Mouse (Mus musculus): Measurements from ENCODE around the gene Lrch3.
"Not testable (repeated sequence)": the region's sequence is repeated elsewhere in the genome, so short reads cannot be mapped to it uniquely, and the experiment has no call there.

Gene Lrch3

GRCm38 (mm10) chr16:32915292-32916068 is 1.6 kb downstream of the Lrch3 start:
- DNase-seq, result no peak

DNA sequence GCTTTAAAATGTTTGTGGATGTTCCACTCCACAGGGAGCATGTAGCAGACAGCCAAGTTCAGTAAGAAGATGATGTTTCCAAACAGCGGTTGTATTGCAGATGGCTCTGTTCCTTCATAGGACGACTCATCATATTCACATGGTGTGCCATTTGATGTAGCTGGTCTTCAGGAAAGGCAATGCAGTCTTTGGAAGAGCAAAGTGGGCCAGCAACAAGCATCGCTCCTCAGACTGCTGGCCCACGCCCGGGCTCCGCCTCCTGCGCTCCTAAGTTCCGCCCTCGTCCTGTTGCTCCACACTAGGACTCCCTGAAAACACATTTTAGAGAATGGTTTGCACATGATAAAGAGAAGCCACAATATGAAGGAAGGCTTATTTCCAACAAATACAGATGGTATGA is 12.7 kb downstream of the Lrch3 start:
- DNase-seq, result not testable (repeated sequence)

DNA sequence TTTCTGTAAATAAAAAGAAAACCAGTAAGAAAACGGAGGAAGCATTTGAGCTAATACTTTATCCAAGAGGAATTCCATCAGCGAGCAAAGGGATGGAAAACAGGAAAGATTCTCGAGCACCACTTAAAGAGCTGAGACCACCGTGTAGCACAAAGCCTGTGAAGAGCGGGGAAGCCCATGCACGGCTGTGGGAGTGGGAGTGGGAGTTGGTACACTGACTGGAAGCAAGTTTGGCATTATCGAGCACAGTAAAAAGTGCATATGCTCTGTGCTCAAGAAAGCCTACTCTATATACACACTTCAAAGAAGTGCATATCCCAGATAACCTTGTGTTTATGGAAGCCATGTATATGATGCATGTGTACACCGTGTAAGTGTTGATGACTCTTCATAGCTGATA is 13.1 kb downstream of the Lrch3 start:
- peak; percentile 13 for DNase-seq

DNA sequence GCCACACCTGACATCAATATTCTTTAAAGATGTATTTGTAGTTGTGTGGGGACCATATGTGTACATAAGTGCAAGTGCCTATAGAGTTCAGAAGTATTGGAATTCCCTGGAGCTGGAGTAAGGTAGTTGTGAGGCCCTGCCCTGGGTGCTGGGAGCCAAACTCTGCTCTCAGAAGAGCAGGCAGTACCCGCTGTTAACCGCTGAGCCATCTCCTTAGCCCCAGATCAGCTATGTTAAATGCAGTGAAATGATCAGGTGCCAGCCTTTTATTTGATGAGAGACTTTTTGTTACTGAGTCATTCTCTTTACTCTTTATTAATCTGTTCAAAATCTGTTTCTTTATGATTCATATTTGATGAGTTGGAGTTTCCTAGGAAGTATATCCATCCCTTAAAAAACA is 16.0 kb downstream of the Lrch3 start:
- no peak for DNase-seq

DNA sequence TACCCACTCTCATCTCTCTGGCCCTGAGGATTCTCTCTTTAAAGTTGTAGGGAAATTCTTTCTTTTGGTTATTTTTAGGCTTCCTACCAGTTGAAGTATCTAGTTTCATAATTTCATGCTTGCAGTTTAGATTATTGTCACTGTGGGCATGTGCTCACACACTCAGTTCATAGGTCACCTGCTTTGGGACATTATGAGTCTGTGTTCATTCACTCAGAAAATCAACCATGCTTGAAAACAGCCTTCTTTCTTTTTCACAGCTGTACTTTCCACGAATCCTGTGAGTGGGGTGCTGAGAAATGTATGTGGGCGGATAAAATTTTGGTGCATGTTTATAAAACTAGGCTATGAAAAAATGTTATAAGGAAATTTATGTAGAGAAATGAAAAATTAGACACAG is 20.6 kb downstream of the Lrch3 start:
- no peak for DNase-seq

DNA sequence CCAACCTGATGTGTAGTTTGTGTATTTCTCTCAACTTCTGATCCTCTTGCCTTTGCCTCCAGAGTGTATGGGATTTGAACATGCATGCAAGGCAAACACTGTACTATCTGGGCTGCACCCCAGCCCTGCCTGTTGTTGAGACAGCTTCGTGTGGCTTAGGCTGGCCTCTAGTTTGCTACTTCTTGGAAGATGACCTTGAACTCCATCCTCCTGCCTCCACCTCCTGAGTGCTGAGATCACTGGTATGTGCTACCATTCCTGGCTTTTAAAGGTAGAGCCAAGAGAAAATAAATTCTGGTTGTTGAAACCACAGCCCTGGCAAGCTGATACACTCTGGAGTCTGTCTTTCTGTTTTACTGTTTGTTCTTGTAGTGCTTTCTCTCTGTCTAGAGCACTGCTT is 21.2 kb downstream of the Lrch3 start:
- DNase-seq, result no peak

- DNase-seq, result no peak
Observed at GRCm38 (mm10) chr16:32937358-32937757, 23.5 kb downstream of the Lrch3 start.

- DNase-seq, result peak; percentile 56
Observed at GRCm38 (mm10) chr16:32939301-32939700, 25.4 kb downstream of the Lrch3 start.

DNA sequence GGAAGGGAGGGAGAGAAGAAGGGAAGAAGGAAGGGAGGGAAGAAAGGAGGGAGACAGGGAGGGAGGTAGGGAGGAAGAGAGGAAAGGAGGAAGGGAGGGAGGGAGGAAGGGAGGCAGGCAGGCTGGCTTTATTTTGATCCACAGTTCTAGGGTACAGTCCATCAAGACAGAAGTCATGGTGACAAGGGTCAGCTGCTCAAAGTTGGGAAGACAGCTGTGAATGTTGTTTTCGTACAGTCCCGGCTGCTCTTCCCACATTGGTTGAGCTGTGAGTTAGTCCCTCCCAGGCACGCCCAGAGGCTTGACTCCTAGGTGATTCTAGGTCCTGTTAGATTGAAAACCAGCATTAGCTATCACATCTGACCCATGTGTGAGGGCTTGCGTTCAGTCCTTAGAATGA is 25.8 kb downstream of the Lrch3 start:
- not testable (repeated sequence) for DNase-seq

DNA sequence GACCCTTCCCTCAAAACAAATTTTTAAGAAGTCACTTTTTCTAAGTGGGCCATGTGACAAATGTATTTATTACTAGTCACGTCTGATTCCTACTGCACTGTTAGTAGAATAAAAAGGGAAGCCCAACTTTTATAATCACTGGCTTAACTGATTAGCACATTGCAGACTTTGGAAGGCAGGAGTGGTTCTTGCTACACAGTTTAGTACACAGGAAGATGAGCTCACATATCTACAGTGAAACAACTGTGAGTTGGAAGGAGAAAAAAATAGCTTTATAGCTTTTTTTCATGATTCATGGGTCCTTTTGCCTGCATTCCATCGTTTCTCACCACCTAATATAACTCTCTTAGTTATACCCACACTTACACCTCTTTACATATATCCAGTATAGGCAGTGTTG is 27.3 kb downstream of the Lrch3 start:
- DNase-seq, result not testable (repeated sequence)

DNA sequence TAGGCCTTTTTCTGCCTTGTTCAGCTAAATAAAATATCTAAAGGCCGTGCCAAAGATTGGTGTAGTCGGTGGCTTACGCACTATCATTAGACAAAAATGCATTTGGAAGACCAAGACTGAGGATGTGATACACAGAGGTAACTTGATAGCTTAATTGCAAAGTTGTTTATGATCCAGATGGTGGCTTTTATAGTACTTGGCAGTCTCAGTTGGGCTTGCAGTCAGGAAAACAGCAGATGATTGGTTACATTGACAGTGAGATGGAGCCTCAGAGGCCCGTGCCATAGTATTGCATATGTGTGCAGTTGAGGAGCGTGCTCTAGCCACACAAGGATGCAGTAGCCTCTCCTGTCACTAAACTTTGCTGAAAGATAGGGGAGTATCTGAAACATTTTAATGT is 28.8 kb downstream of the Lrch3 start:
- DNase-seq, result no peak

DNA sequence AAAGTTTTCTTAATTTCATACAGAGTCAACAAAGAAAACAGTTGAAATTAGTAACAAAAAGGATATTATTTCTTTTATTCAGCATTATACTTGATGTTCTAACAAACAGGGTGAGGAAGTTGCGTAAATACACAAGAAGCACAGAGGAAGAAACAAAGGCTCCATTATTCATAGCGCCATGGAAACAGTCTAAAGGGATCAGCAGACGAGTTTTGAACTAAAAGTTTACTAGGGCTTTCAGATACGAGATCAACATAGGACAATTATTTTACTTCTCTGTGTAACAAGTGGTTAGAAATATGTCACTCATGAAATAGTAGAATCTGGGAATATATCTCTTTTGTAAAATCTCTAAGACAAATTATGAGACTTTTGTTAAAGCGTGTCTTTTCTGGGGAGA is 31.5 kb downstream of the Lrch3 start:
- DNase-seq, result no peak

DNA sequence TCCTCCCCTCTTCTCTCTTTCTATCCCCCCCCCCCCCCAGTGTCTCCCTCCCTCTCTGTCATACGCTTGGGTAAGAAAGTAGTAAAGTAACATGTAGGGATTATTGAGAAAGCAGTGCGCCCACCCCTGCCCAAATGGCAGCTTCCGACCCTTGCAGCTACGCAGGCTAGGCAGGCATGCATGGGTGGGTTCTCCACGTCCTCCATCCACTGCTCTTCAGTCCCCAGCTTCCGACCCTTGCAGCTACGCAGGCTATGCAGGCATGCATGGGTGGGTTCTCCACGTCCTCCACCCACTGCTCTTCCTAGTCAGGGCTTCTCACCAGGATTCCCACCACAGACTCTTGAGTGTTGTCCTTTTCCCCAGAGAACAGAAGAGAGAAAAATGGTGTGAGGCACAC is 34.1 kb downstream of the Lrch3 start:
- DNase-seq, result no peak

GRCm38 (mm10) chr16:32948656-32949055 is 34.8 kb downstream of the Lrch3 start:
- DNase-seq, result no peak

DNA sequence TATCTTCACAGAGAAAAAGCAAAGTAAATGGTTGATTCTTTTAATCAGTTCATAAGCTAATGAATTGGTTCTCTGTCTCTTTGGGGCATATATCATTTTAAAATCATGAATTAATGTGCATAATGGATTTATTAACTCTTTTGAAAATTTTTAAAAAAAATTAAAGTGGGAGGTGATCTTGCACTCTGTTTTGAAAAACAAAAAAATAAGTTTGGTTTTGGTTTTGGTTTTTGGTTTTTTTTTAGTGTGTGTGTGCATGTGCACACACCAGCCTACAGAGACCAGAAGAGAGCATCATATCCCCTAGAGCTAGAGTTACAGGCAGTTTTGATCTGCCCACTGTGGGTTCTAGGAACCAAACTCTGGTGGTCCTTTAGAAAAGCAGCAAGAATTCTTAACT is 35.4 kb downstream of the Lrch3 start:
- no peak for DNase-seq

DNA sequence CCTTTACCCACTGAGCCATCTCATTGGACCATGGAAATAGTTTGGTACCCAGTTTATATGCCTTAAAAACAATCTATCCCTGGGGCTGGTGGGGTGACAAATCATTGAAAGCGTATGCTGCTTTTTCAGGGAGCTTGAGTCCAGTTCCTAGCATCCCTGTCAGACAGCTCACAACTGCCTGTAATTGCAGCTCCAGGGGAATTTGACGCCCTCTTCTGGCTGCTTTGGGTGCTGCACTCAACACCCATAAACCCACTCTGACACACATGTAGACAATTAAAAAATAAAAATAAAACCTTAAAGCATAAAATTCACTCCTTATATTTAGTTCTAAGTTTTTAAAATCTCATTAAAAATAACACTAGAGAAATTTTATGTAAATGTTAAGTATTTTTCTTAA is 37.2 kb downstream of the Lrch3 start:
- DNase-seq, result no peak

DNA sequence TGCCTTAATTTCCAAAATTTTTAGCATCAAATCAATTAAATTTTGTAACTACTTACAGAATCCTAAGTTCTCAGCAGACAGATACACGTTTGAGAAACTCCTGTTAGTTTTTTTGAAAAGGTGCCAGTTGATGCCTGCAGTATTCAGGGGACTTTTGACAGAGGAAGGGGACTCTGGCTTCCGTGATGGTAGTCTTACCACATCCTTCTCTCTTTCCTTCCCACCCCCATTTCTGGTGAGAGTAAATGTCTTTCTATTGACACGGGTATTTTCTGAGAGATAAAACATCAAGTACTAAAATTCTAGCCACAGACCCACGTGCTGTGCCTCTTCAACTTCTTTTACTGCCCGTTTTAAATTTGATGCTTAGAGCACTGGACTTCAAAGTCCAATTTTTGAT is 39.9 kb downstream of the Lrch3 start:
- no peak for DNase-seq

DNA sequence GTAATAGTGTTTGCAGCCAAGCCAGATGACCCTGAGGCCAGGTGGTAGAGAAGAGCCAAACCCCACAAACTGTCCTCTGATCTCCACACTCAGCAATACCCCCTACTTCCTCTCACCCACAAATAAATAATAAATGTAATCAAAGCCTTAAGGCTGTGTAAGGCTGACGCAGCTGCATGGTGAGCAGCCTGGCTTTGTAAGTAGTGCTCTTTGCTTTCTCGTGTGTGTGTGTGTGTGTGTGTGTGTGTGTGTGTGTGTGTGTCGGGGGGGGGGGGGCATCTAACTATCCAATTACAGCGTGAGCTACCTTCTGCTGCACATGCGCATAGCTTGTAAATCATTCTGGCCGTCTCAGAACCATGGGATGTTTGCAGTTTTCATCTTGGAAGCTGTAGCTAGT is 40.4 kb downstream of the Lrch3 start:
- DNase-seq, result no peak

DNA sequence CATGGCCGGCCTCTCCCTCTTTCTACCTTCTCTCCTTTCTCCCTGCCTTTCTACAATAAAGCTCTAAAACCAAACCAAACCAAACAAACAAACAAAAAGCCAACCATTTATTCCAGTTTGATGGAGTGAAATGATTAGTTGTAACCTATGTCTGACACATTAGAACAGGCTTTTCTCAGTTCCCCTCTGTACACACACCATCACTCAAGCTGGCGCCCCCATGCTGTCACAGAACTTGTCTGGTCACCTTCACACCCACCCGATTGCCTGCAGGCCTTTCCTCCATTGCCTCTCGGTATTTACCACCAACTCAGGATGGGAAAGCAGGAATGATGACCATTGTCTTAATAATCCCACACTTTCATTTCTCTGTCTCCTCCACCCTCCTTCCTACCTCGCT is 43.0 kb downstream of the Lrch3 start:
- no peak for DNase-seq

DNA sequence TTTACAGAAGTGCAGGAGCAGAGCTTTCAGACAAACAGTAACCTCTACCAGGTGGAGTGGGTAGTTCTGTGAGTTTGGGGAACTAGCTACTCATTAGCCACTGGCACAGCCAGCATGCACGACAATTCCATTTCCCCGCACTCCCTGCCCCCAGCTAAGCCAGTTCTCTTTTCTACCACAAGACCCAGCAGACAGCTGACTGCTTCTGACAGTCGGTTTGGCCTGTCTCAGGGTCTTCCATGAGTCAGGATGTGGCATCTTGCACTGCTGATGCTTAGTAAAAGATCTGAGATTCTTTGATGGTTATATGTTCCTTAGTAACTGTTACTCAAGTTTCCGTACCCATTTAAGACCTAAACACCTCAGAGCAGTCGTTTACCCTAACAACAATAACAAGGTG is 58.6 kb downstream of the Lrch3 start:
- no peak for DNase-seq

- no peak for DNase-seq
Observed at GRCm38 (mm10) chr16:32973047-32973446, 59.1 kb downstream of the Lrch3 start.

- DNase-seq, result no peak
Observed at GRCm38 (mm10) chr16:32980227-32980626, 66.3 kb downstream of the Lrch3 start.

DNA sequence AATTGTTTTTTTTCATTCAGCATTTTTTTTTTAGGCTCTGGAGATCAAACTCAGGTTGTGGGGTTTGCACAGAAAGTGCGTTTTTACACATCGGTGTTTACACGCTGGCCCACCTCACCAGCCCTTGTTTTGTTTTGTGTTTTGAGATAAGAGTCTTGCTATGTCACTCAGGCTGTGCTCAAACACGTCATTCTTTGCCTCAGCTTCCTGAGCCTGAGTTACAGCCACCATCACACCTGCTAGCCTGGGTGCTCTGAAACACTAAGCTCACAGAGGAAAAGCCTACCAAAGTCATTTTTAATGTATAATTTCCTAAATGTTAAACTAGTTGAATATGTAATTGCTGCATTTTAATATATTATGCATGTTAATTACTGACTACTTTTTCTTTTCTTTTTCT is 67.5 kb downstream of the Lrch3 start:
- DNase-seq, result no peak

GRCm38 (mm10) chr16:32984631-32985030 is 70.7 kb downstream of the Lrch3 start:
- no peak for DNase-seq

DNA sequence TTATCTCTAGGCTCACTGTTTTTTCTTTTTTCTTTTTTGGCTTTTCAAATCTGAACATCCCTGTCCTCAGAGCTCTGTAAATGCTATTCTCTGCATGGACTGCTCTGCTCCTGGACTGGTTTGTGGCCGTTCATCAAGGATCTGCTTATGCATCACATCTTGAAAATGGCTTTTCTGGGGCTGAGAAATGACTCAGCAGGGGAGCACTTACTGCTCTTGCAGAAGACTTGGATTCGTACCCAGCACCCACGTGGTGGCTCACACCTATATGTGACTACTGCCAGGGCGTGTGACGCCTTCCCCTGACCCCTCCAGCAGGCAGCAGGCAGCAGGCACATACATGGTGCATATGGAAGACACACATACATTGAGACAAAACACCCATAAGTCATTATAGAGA is 78.3 kb downstream of the Lrch3 start:
- DNase-seq, result peak; percentile 38
